Mouse (Mus musculus) left cerebral cortex, adult 11 months (tissue): ENCODE measurements at regions not wholly inside any gene's neighbourhood (a gene's known extent, or its start where the extent isn't known, plus 50 kb on each side); places are given as distances from the start of the nearest gene placed in this dataset.

Experiments
- DNase-seq: peaks from one replicate; pipeline ENCODE4 v3.0.0; 2022; ENCODE audit warnings: low spot score

DNA sequence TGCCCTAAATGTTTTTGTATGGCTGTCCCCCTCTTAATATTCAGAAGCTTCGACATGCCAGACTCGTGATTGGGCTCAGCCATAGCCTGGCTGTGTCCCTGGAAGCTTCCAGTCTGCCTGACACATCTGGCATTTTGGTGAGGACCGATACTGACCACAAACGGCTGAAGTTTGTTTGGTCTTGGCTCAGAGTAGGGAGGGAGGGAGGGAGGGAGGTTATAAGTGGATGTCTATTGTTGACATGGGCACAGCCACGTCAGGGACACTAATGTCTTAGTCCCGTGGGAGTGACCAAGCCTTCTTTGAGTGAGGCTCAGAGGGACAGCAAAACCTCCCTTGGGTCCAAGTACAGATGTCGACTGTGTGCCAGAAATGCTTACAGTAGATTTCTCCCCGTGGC is 151.7 kb downstream of the Chst1 start:
- DNase-seq, result no peak

DNA sequence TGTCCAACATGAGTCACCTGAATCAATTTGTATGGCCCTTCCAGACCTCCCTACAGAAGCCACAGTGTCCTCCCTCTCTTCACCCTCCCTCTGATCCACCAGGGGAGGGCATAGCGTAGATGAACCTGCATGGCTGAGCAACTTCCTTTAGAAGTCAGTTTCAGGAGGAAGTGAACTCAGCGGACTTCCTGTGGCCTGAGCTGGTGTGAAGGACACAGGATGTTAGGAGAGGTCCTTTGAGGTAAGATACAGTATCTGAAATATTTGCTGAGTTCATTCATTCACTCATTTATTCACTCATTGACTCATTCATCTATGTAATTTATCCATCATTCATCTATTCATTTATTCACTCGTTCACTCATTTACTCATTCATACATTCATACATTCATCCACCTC is 152.6 kb downstream of the Chst1 start:
- no peak for DNase-seq

GRCm38 (mm10) chr2:92752794-92753193 is 153.3 kb downstream of the Chst1 start:
- DNase-seq, result no peak

DNA sequence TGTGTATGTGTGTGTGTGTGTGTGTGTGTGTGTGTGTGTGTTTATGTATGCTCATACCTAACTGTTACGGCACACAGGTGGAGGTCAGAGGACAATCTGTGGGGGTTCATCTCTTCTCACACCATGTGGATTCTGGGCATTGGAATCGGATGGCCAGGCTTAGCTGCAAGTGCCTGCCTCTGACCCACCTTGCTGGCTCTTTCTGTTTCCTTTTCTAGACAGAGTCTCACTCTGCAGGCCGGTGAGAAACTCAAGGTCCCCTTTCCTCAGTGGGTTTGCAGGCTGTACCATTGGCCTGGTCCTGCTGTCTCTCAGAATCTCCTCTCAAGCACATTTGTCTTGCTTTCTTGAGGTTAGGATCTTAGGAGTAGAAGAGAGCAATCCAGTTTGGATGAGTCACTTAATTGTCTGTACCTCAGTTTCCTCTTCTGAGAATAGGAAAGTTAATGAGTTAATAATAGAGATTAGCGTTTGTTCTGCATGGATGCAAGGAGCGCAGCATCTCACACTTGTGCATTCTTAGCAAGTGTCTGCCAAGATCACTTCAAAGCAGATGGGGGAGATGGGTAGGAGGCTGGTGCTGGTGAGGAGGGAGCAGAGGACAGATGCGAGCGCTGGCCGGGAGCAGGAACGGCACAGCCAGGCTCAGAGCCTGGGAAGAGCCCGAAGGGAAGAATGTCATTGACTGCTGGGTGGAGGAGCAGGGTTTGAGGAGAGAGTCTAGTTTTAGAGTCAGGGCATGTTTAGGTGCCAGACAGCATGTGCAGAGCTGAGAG is 155.2 kb downstream of the Chst1 start:
- DNase-seq, result no peak

GRCm38 (mm10) chr2:92756491-92756890 is 157.0 kb downstream of the Chst1 start:
- no peak for DNase-seq

DNA sequence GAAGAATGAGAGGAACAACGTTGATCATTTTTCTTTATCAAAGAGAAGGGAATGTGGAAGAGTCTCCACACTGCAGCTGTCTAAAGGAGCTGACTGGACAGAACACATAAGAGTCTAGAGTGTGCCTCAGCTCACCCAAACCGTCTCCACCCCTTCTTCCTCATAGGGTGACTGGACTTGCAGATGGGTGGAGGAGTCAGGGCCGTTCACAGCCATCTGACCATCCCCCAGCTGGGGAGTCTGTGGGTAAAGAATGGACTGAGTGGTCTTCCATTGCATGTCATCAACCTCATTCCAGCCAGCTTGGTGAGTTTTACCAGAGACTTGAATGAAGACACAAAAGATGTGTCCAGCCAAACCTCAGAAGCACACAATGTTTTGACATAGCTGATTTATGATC is 156.1 kb upstream of the Syt13 start:
- DNase-seq, result no peak

DNA sequence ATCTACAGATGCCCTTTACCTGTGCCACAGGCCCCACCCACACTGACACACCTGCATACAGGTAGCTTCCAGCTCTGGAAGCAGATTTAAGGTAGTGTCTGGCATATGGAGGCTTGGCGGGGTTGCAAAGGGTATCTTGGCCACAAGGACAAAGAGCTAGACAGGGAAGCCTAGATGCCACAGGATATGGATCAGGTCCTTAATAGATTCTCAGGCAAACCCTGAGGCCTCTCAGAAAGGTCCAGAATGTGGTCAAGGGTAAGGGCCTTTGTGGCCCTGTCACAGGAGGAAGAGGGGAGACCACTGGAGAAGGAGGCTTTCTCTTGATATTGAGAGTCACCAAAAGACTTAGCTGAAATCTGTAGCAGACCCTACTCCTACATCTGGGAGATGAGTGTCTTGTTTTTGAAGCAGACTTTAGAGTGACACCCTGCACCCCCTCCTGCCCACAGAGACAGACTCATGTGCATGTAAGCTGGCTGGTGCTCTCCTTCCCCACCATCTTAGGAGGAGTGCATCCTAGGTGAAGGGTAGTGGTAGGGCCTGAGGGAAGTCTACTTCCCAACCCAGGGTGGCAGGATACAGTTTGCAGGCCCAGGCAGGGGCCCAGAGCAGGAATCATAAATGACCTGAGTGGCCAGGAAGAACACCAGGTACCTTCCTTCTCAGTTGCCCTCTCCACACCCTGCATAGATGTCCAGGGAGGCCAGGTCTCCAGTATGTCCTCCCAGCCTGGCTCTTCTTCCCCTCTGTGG is 150.8 kb upstream of the Syt13 start:
- DNase-seq, result no peak

- DNase-seq, result no peak
Measured at GRCm38 (mm10) chr2:92767476-92768005, 147.4 kb upstream of the Syt13 start.

DNA sequence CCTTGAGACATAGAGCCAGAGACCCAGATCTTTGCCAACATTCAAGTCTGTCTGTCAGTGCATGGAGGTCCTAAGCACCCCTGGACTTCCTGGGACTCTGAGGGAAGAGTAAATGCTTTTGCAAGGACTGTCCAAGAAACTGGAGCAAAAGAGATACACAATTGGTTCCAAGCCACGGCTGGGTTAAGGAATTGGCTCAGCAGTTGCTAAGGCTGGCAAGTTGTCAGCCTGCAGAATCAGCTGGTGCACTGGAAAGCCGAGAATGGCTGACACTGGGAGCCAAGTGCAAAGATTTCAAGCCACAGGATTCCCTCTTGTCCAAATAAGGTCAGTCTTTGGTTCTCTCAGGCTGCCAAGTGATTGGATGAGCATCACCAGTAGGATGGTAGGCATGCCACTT is 146.8 kb upstream of the Syt13 start:
- DNase-seq, result no peak

DNA sequence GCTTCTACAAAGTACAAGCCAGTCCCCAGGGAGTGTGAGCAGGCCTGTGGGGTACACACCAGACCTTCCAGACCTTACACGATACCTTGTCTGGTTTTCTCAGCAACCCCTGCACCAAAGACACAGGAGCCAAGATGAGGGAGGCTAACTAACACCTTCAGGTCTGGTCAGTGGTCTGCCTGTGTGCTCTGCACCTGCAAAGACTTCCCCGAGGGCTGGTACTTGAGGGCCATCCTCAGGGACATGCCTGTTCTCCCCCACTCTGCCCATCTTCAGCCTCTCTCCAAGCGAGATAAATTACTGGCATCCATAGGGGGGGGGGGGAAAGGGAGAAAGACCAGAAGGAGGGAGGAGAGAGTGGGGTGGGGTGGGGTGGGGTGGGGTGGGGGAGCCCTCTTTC is 145.8 kb upstream of the Syt13 start:
- DNase-seq, result no peak

- no peak for DNase-seq
Measured at GRCm38 (mm10) chr2:92770098-92770497, 144.8 kb upstream of the Syt13 start.

DNA sequence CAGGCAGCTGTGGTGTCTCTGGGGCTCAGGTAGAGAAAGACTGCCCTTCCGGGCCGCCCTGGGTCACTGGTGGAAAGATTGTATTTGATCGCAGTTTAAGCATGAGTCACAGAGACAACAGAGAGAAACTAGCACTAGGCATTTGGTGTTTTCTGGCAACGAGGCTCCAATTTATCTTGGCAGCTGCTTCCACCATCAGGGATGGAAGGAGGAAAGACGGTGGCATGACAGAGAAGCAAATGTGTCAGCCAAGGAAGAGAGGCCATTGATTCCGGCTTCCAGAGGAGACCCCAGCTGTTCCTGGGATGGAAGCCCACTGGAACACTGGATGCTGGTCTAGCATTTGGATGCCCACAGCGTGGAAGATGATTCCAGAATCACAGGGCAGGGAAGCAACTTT is 142.3 kb upstream of the Syt13 start:
- no peak for DNase-seq

- no peak for DNase-seq
Measured at GRCm38 (mm10) chr2:92776497-92776896, 138.4 kb upstream of the Syt13 start.

- DNase-seq, result no peak
Measured at GRCm38 (mm10) chr2:92779101-92779500, 135.8 kb upstream of the Syt13 start.

- no peak for DNase-seq
Measured at GRCm38 (mm10) chr2:92780021-92780420, 134.9 kb upstream of the Syt13 start.

- DNase-seq, result no peak
Measured at GRCm38 (mm10) chr2:92781451-92781850, 133.4 kb upstream of the Syt13 start.

DNA sequence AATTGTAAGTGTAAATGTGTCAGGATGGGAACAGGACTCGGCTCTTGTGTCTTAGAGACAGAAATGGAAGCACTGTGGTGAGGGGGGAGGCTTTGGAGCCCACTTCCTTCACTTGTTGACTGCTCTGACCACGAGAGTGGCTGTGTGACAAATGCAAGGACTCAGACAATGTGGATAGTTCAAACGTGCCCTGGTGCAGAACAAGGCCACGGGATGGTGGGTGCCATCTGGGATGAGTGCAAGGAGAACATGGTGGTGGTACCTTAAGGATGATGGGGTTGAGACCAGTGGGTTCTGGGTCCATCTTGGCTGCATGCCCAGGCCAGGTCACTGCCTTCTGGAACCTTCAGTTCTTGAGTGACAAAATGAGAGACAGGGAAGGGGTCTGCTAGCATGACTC is 132.3 kb upstream of the Syt13 start:
- DNase-seq, result no peak

DNA sequence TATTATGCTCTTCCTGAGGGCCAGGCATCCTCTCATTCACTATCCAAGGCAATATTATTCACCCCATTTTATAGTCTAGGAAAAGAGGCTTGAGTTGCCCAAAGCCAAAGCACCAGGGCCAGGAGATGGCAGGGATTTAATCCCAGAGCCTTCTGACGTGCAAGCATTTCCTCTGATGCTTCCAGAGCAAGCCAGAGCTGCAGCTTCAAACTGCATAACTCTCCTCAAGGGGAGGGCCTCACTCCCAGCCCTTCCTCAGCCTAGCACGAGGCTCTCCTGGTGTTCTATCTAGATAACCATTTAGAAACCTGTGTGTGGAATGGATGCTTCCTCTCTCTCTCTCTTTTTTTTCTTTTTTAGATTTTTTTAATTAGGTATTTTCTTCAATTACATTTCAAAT is 130.0 kb upstream of the Syt13 start:
- no peak for DNase-seq

DNA sequence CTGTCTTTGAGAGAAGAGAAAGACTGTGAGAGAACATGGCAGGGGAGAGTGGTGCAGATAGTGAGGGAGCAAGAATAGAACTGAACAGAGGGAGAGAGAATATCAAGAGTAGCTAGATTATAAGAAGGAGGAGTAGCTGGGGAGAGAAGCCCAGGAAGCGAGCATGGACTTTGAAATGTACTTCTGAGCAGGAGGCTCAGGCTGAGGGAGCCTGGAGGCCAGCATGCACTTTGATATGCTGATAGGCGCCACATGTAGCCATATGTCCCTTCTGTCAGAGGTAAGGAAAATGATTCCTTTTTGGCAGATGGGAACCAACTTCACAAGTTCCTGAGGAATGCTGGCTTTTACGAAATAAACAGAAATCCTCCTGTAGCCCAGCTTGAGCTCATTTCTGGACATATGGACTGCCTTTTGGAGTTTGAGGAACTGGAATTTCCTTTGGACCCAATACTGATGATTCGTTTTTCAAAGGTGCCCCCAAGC is 126.9 kb upstream of the Syt13 start:
- DNase-seq, result no peak

GRCm38 (mm10) chr2:92788875-92789274 is 126.0 kb upstream of the Syt13 start:
- no peak for DNase-seq

DNA sequence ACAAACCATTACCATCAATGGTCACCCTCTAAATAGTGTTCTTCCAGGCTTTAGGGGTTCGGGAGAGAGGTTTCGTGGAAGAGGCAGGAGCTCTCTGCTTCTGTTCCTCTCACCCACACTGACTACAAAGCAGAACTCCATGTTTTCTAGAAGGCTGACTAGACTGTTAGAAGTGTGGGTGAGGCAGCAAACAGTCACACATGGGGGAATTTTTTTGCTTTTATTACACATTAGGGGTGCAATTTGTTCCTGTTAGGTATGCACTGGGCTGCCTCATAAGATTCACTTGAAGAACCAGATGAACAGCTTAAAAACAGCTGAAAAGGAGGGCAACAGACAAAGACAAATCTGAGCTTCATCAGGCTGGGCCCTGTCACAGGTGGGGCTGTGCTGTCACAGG is 124.5 kb upstream of the Syt13 start:
- no peak for DNase-seq

GRCm38 (mm10) chr2:92799770-92800169 is 115.1 kb upstream of the Syt13 start:
- DNase-seq, result no peak

DNA sequence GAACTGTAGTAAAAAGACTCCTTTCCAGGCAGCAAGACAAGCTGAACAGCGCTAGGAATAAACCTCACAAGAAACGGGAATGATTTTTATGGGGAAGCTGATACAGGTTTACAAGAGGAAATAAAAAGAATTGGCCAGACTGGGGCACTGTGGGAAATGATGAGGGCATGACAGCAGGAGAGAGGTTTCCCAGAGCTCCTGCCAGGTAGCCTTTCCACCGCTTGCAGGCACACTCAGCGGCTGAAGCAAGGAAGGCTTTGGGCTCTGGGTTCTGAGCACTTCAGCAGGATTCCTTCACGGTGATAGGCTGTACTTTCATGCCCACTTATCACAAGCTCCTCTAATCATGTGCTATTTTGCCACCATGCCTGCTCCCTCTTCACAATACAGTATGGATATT is 114.2 kb upstream of the Syt13 start:
- DNase-seq, result no peak
